22 mouse cellular contexts compared by ENCODE assay signal in the genomic region with DNA sequence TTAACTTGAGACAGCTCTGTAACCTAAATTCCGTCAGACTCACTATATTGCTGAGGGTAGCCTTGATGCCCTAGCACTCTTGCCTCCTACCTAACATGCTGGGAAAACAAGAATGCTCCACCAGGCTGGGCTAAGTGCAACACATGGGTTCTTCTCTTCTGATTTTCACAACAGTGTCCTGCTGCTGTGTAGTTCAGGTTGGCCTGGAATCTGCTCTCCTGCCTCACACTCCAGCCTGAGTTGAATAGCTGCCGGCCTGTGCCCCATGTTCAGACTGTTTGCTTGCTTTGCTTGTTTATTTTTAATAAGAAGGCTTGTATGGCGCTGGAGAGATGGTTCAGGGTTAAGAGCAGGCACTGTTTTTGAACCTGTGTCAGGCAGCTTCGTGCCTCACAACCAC.
"Had no signal": no experiment of that assay in that cellular context is flagged by ENCODE, and none has a peak within 500 bp of the region (broad histone marks: within the 10 kb centered on the region; RNA-seq: fewer than 3 reads in every experiment).

No protein-coding gene starts in this region.

- H3K4me3 ChIP-seq: gastrocnemius, adult 2 months; heart, embryonic 12.5 days; hindbrain, embryonic 10.5 days; hindbrain, embryonic 12.5 days; intestine, embryonic 15.5 days; layer of hippocampus, adult 2 months; left cerebral cortex, adult 2 months; limb, embryonic 10.5 days; limb, embryonic 12.5 days; liver, embryonic 13.5 days; liver, embryonic 15.5 days had no signal

- H3K9ac ChIP-seq: heart, embryonic 12.5 days; hindbrain, embryonic 12.5 days; hindbrain, embryonic 14.5 days; intestine, embryonic 15.5 days; limb, embryonic 12.5 days; liver, embryonic 13.5 days; liver, embryonic 15.5 days had no signal

- DNase-seq: gastrocnemius, adult 2 months; gastrocnemius, postnatal 10 days; gastrocnemius, postnatal 25 days; heart, postnatal 10 days; heart, postnatal 4 days; kidney, adult 18-20 months; kidney, adult 8-10 months; kidney, postnatal 10 days; kidney, postnatal 25 days; kidney, postnatal 4 days; liver; liver, embryonic 13.5 days had no signal

- H3K4me1 ChIP-seq: heart, embryonic 12.5 days; hindbrain, embryonic 10.5 days; hindbrain, embryonic 12.5 days; intestine, embryonic 15.5 days; limb, embryonic 10.5 days; limb, embryonic 12.5 days; liver, embryonic 13.5 days; liver, embryonic 15.5 days had no signal

- H3K27me3 ChIP-seq: heart, embryonic 12.5 days; hindbrain, embryonic 12.5 days; intestine, embryonic 15.5 days; limb, embryonic 12.5 days; liver, embryonic 13.5 days; liver, embryonic 15.5 days had no signal

- H3K27ac ChIP-seq: gastrocnemius, adult 2 months; hindbrain, embryonic 10.5 days; hindbrain, embryonic 12.5 days; hindbrain, embryonic 14.5 days; intestine, embryonic 15.5 days; layer of hippocampus, adult 2 months; left cerebral cortex, adult 2 months; limb, embryonic 10.5 days; limb, embryonic 12.5 days; liver, embryonic 13.5 days; liver, embryonic 15.5 days had no signal

- H3K9me3 ChIP-seq: heart, embryonic 12.5 days; hindbrain, embryonic 10.5 days; hindbrain, embryonic 12.5 days; intestine, embryonic 15.5 days; limb, embryonic 10.5 days; limb, embryonic 12.5 days; liver, embryonic 13.5 days; liver, embryonic 15.5 days had no signal

- H3K36me3 ChIP-seq: intestine, embryonic 15.5 days; liver, embryonic 13.5 days; liver, embryonic 15.5 days had no signal
